Mouse (Mus musculus) kidney, embryonic 14.5 days (tissue): ENCODE data around the gene Igsf3. TPM values are rescaled to one million over a fixed set of nuclear protein-coding genes. Genes with fewer than 3 reads are reported as not detected.

Experiments used
- ATAC-seq: fragments of 200-750 bp; cut with Nextera tagmentation; 2 replicates; pipeline ENCODE4 v1.8.0; 2017; ENCODE audit warnings: moderate number of reproducible peaks, mild to moderate bottlenecking, moderate TSS enrichment, moderate library complexity; ENCODE audit not compliant: low FRiP score, low TSS enrichment
- H3K27ac ChIP-seq: fragments of 300-500 bp; sonication (generic); 2 replicates; pipeline ENCODE4 v1.5.1; 2014; ENCODE audit warnings: low read depth, mild to moderate bottlenecking, low read length, moderate library complexity, mixed read lengths
- H3K27me3 ChIP-seq: fragments of 300-500 bp; sonication (generic); 2 replicates; pipeline ENCODE4 v1.6.1; 2014; ENCODE audit warnings: mild to moderate bottlenecking, low read length; ENCODE audit not compliant: control insufficient read depth, insufficient read depth
- H3K36me3 ChIP-seq: fragments of 300-500 bp; sonication (generic); 2 replicates; pipeline ENCODE4 v1.6.1; 2014; ENCODE audit warnings: low read length, mixed read lengths; ENCODE audit not compliant: control insufficient read depth, insufficient read depth
- H3K4me1 ChIP-seq: fragments of 300-500 bp; sonication (generic); 2 replicates; pipeline ENCODE4 v1.6.1; 2014; ENCODE audit warnings: low read length, mixed read lengths; ENCODE audit not compliant: control insufficient read depth, insufficient read depth
- H3K4me2 ChIP-seq: fragments of 300-500 bp; sonication (generic); replicated peaks from 2 replicates; pipeline ENCODE4 v1.6.1; 2014; ENCODE audit warnings: low read depth, mild to moderate bottlenecking, low read length
- H3K4me3 ChIP-seq: fragments of 300-500 bp; sonication (generic); 2 replicates; pipeline ENCODE4 v1.5.1; 2014; ENCODE audit warnings: mild to moderate bottlenecking, low read length
- H3K9ac ChIP-seq: fragments of 300-500 bp; sonication (generic); 2 replicates; pipeline ENCODE4 v1.6.1; 2014; ENCODE audit warnings: low read depth, mild to moderate bottlenecking, low read length, moderate library complexity
- H3K9me3 ChIP-seq: fragments of 300-500 bp; sonication (generic); 2 replicates; pipeline ENCODE4 v1.6.1; 2016; ENCODE audit warnings: low read length; ENCODE audit not compliant: control insufficient read depth
- WGBS: fragments of 180-500 bp; shearing (Covaris S2); extraction: QIAGEN DNeasy Blood & Tissue Kit; methylation state at CpG from one replicate; pipeline ENCODE4 v1.1.7; 2014; 5-methylcytosine and 5-hydroxymethylcytosine counted together
- polyA plus RNA-seq: library from polyadenylated mRNA; unstranded; fragments of >200 nt; fragmentation: Nextera tagmentation; extraction: Ambion mirVana; gene quantifications from 2 replicates; pipeline ENCODE4 v1.2.1, GENCODE M21; 2014

Gene Igsf3
- polyA plus RNA-seq, 1 experiment from 2014 or later, result 15.1 TPM

DNA sequence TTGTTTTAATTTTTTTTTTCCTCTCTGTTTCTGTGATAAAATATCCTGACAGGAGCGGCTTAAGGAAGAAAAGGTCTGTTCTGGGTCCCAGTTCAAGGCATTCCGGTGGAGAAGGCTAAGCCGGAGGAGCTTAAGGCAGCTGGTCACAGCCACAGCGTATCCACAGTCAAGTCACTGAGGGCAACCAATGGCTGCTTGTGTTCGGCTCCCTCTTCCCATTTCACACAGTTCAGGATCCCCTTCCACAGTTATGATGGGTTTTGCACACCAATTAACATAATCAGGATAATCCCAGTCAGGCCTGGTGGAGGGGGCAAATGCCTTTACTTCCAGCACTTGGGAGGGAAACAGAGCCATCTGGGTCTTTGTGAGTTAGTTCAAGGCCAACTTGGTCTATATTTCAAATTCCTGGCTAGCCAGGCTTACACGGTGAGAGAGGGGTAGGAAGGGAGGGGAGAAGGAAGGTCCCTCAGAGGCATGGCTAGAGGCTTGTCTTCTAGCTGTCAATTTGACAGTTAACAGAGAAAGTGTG is 11.7 kb upstream of the Igsf3 start:
- Histone ChIP-seq H3K36me3 (no peaks in the 10 kb centered on the region), H3K27ac (no peak overlapping the region), H3K4me2 (no peak overlapping the region), H3K4me3 (no peak overlapping the region), H3K4me1 (peaks cover 12% of the 10 kb centered on the region; the same call in 1 of the 2 replicates), H3K9ac (no peak overlapping the region), H3K9me3 (no peaks in the 10 kb centered on the region), H3K27me3 (no peaks in the 10 kb centered on the region)
- WGBS, result 39% methylated on average over 6 of the region's 6 CpGs
- no peak for ATAC-seq

- H3K27ac ChIP-seq, result no peak overlapping the region
- H3K4me2 ChIP-seq, result no peak overlapping the region
- H3K4me1 ChIP-seq, result peaks cover 12% of the 10 kb centered on the region; the same call in 1 of the 2 replicates
- H3K9me3 ChIP-seq, result no peaks in the 10 kb centered on the region
- H3K4me3 ChIP-seq, result no peak overlapping the region
- no peaks in the 10 kb centered on the region for H3K36me3 ChIP-seq
- no peak for ATAC-seq
- WGBS, result 73% methylated on average over 9 of the region's 9 CpGs
- no peaks in the 10 kb centered on the region for H3K27me3 ChIP-seq
- no peak overlapping the region for H3K9ac ChIP-seq
Measured at GRCm38 (mm10) chr3:101365911-101366310, 11.0 kb upstream of the Igsf3 start.

DNA sequence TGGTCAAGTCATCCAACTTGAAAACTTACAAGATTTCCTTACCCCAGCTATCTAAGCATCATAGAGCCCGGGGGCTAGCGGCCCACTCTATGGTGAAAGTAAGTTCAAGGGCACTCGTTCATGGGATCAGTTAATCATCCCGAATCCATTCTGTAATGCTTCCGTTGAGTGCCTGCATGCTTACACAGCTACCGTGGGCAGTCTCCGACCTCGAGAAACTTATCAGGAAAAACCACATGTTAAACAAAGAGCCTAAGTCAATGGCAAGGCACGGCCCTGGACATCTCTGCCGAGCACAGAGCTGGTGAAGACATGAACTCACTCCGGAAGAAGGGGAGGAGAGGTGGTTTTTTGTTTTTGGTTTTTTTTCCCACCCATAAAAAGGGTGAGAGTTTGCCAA is 9.5 kb upstream of the Igsf3 start:
- 63% methylated on average over 11 of the region's 11 CpGs for WGBS
- Histone ChIP-seq H3K9ac (no peak overlapping the region), H3K9me3 (no peaks in the 10 kb centered on the region), H3K27ac (no peak overlapping the region), H3K4me1 (peaks cover 12% of the 10 kb centered on the region; the same call in 1 of the 2 replicates), H3K4me2 (no peak overlapping the region), H3K27me3 (no peaks in the 10 kb centered on the region), H3K4me3 (no peak overlapping the region), H3K36me3 (no peaks in the 10 kb centered on the region)
- no peak for ATAC-seq

- WGBS, result 34% methylated on average over 10 of the region's 10 CpGs
- H3K27ac ChIP-seq, result no peak overlapping the region
- H3K9ac ChIP-seq, result no peak overlapping the region
- no peak overlapping the region for H3K4me3 ChIP-seq
- peak; percentile 67 for ATAC-seq
- no peaks in the 10 kb centered on the region for H3K9me3 ChIP-seq
- peaks cover 12% of the 10 kb centered on the region; the same call in 1 of the 2 replicates for H3K4me1 ChIP-seq
- H3K4me2 ChIP-seq, result peak overlapping the region; percentile 19; the same call in 1 of the 2 replicates
- no peaks in the 10 kb centered on the region for H3K36me3 ChIP-seq
- H3K27me3 ChIP-seq, result no peaks in the 10 kb centered on the region
Measured at GRCm38 (mm10) chr3:101369301-101369881, 7.5 kb upstream of the Igsf3 start.

GRCm38 (mm10) chr3:101372345-101372980 is 4.4 kb upstream of the Igsf3 start:
- H3K4me1 ChIP-seq, result peaks cover 8% of the 10 kb centered on the region; the same call in 1 of the 2 replicates
- no peak overlapping the region for H3K4me3 ChIP-seq
- H3K27ac ChIP-seq, result no peak overlapping the region
- no peak overlapping the region for H3K9ac ChIP-seq
- no peaks in the 10 kb centered on the region for H3K9me3 ChIP-seq
- ATAC-seq, result no peak
- H3K36me3 ChIP-seq, result no peaks in the 10 kb centered on the region
- H3K4me2 ChIP-seq, result no peak overlapping the region
- H3K27me3 ChIP-seq, result no peaks in the 10 kb centered on the region
- 43% methylated on average over 13 of the region's 13 CpGs for WGBS

- under 1% methylated on average over 51 of the region's 62 CpGs for whole genome bisulfite sequencing
- peak overlapping the region; percentile 85 for H3K9ac ChIP-seq
- peak overlapping the region; percentile 98 for H3K4me2 ChIP-seq
- no peaks in the 10 kb centered on the region for H3K36me3 ChIP-seq
- no peaks in the 10 kb centered on the region for H3K9me3 ChIP-seq
- no peak for ATAC-seq
- no peaks in the 10 kb centered on the region for H3K27me3 ChIP-seq
- H3K4me3 ChIP-seq, result peak overlapping the region; percentile 83
- H3K27ac ChIP-seq, result no peak overlapping the region
- peaks cover 33% of the 10 kb centered on the region for H3K4me1 ChIP-seq
Measured at GRCm38 (mm10) chr3:101377256-101378024, 557 bp downstream of the Igsf3 start.

- WGBS, result 1% methylated on average over 12 of the region's 12 CpGs
- no peaks in the 10 kb centered on the region for H3K36me3 ChIP-seq
- peak overlapping the region; percentile 98 for H3K4me2 ChIP-seq
- H3K27ac ChIP-seq, result peak overlapping the region; percentile 30; the same call in 1 of the 2 replicates
- peak overlapping the region; percentile 85 for H3K9ac ChIP-seq
- H3K4me1 ChIP-seq, result peaks cover 33% of the 10 kb centered on the region
- no peak for ATAC-seq
- no peaks in the 10 kb centered on the region for H3K9me3 ChIP-seq
- peak overlapping the region; percentile 83 for H3K4me3 ChIP-seq
- no peaks in the 10 kb centered on the region for H3K27me3 ChIP-seq
Measured at GRCm38 (mm10) chr3:101378102-101378501, 1.2 kb downstream of the Igsf3 start.

DNA sequence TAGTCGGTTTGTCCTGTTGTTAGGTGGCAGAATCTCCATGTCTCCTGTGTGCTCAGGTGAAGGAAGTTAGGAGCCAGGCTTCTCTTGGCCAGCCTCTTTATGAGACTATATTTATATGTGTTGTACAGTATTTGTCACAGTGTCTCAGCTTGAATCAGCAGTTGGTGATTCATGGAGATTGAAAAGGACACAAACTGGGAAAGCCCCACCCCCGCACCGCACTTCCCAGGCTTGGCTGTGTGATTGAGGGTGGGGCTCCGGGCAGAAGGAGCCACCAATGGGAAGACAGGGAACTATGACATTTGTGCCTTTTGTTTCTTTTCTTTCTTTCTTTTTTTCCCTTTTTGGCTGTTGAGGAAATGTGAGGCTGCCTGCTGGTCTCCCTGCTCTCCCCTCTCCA is 2.9 kb downstream of the Igsf3 start:
- Histone ChIP-seq H3K4me1 (peaks cover 33% of the 10 kb centered on the region), H3K27me3 (no peaks in the 10 kb centered on the region), H3K9me3 (no peaks in the 10 kb centered on the region), H3K36me3 (no peaks in the 10 kb centered on the region), H3K9ac (peak overlapping the region; percentile 34; the same call in 1 of the 2 replicates), H3K4me2 (no peak overlapping the region; the same call in 1 of the 2 replicates), H3K27ac (no peak overlapping the region), H3K4me3 (no peak overlapping the region)
- ATAC-seq, result no peak
- WGBS, result 35% methylated on average over 4 of the region's 4 CpGs
